Mouse (Mus musculus) cerebellum, adult 2 months (tissue): ENCODE results near the gene Srrt. TPM values are rescaled to one million over a fixed set of nuclear protein-coding genes. Genes with fewer than 3 reads are reported as not detected.

ENCODE experiments used
- DNase-seq, 2 experiments: peaks; one replicate each; pipeline ENCODE4 v3.0.0; 2021
- H3K27ac ChIP-seq: fragments of 200-500 bp; 2 replicates; pipeline ENCODE4 v1.5.1; 2012; ENCODE audit warnings: low read length, control low read depth, inconsistent platforms; ENCODE audit not compliant: insufficient read depth
- H3K27me3 ChIP-seq: fragments of 200-500 bp; 2 replicates; pipeline ENCODE4 v1.6.1; 2012; ENCODE audit warnings: inconsistent platforms, mild to moderate bottlenecking, low read length, moderate library complexity; ENCODE audit not compliant: control insufficient read depth, insufficient read depth
- H3K4me1 ChIP-seq: fragments of 200-500 bp; 2 replicates; pipeline ENCODE4 v1.6.1; 2011; ENCODE audit warnings: low read length; ENCODE audit not compliant: control insufficient read depth, insufficient read depth
- H3K4me3 ChIP-seq: fragments of 200-500 bp; replicated peaks from 2 replicates; pipeline ENCODE3; 2011; ENCODE audit warnings: mild to moderate bottlenecking, low read depth, low read length, control low read depth; ENCODE audit not compliant: insufficient read depth
- CTCF ChIP-seq: fragments of 200-500 bp; IDR thresholded peaks from 2 replicates; pipeline ENCODE4 v1.5.1; 2011; ENCODE audit warnings: low read depth, mild to moderate bottlenecking, control low read depth, low read length, moderate library complexity, borderline replicate concordance; ENCODE audit not compliant: insufficient read depth
- POLR2A ChIP-seq: fragments of 200-500 bp; IDR thresholded peaks from 2 replicates; pipeline ENCODE4 v1.6.1; 2011; ENCODE audit warnings: low read length, control low read depth, borderline replicate concordance; ENCODE audit not compliant: insufficient read depth
- WGBS: fragments of 180-500 bp; shearing (Covaris S2); methylation state at CpG from one replicate; pipeline ENCODE4 v1.1.7; 2018; 5-methylcytosine and 5-hydroxymethylcytosine counted together
- polyA plus RNA-seq: library from polyadenylated mRNA; depleted of rRNA; stranded (reverse); fragments of >200 nt; gene quantifications from 2 replicates; pipeline ENCODE4 v1.2.3, GENCODE M21; 2012

Gene Srrt
- polyA plus RNA-seq, 1 experiment, result 224 TPM

DNA sequence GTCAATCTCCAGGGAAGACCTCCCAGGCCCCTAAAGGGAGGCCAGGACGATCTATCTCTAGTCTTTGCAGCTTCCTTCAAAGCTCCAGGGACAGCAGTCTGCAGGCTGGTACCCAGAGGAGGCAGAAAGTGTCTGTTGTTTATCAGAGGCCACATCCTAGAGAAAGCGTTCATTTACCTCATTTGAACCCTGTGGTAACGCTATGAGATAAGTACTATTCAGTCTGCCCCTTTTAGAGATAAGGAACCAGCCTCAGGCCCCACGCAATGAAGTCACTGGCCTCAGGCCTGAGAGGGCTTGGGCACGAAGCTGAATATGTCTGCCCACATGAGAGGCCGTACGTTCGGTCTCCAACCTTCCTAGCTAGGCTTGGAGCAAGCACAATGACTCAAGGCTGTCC lies 9.9 kb upstream of the Srrt start:
- H3K4me3 ChIP-seq, result no peak overlapping the region
- TF ChIP-seq POLR2A (no peak), CTCF (no peak)
- 90% methylated on average over 8 of the region's 8 CpGs for WGBS
- H3K27me3 ChIP-seq, result no peaks in the 10 kb centered on the region; the same call in 1 of the 2 replicates
- no peaks in the 10 kb centered on the region for H3K4me1 ChIP-seq
- no peak for DNase-seq
- H3K27ac ChIP-seq, result no peak overlapping the region

DNA sequence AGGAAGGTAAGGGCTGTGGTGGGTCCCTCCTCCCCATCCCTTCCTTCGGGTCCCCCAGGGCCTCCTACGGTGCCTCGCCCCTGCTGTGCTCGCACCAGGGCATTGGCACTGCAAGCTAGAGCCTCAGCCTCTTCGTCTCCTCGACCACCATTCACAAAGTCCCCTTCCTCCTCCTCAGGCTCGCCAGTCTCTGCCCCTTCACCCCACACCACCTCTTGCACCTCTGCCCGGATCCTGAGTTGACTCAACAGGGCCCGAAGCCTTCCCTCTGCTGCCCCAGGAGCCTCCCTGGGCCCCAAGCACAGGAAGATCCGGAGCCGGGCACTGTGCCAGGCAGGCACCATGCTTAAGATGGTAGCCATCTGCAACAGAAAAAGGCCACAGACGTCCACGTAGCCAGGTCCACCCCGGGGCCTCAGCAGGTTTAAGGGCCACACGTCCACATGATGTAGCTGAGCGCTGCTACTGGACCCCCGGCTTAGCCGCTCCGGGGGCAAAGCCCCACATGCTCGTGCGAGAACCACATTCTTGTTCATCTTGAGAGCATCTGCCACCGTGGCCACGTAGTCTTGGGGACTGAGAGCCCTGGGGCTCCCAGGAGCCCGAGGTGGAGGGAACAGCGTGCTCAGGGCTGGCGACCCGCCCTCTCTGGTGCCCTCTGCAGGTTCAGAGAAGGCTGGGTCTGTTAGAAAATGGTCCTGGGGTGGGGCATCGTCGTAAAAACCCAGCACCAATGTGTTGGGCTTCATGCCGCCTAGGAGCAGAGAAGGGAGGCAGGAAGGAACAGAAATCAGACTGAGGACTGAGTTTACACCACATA lies 7.8 kb upstream of the Srrt start:
- no peak for DNase-seq
- H3K27ac ChIP-seq, result no peak overlapping the region
- H3K4me3 ChIP-seq, result no peak overlapping the region
- H3K27me3 ChIP-seq, result no peaks in the 10 kb centered on the region
- TF ChIP-seq CTCF (no peak), POLR2A (no peak)
- WGBS, result 39% methylated on average over 30 of the region's 30 CpGs
- H3K4me1 ChIP-seq, result no peaks in the 10 kb centered on the region

DNA sequence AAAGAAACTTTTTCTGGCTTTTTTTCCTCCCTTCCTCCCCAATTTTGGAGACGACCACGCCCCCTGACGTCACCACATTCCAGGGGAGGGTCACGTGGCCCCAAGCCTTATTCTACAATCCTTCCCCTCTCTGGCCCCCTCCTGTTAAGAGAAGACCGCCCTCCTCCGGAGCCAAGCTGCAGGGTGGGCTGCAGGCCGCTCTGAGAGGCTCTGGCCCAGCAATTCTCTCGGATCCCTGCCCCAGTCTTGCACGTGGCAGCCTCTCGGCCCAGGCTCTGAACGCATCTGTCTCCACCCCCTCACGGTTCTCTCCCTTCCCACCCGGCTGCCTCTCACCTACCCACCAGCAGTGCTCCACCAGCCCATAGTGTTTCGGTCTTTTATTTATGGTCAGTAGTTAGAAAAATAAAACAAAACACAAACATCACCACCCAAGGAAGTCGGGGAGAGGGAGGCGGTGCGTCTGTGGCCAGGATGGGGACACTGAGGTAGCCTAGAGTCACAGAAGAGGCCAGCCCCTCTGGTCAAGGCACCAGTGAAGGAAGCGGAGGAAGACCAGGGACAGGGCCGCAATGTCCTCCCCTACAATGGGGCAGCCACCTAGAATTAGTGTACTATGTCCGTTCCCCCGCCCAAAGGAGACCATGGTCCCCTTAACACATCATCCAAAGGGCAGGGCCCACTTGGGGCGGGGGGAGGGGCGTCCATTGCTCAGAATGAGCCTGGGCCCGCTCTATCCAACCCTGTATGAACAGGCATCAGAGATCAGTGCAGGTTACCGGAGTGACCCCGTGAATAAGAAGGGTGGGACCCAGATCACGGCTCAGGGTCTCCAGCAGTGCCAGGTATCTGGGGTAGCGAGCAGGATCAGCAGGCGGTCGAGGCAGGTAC lies 7.0 kb upstream of the Srrt start, which contains the start of gene Trip6:
Trip6 (minus strand) TSS at position 212 of the 891 bp plus-strand sequence.
- no peak for DNase-seq
- H3K27ac ChIP-seq, result no peak within 1 kb of the TSS

DNA sequence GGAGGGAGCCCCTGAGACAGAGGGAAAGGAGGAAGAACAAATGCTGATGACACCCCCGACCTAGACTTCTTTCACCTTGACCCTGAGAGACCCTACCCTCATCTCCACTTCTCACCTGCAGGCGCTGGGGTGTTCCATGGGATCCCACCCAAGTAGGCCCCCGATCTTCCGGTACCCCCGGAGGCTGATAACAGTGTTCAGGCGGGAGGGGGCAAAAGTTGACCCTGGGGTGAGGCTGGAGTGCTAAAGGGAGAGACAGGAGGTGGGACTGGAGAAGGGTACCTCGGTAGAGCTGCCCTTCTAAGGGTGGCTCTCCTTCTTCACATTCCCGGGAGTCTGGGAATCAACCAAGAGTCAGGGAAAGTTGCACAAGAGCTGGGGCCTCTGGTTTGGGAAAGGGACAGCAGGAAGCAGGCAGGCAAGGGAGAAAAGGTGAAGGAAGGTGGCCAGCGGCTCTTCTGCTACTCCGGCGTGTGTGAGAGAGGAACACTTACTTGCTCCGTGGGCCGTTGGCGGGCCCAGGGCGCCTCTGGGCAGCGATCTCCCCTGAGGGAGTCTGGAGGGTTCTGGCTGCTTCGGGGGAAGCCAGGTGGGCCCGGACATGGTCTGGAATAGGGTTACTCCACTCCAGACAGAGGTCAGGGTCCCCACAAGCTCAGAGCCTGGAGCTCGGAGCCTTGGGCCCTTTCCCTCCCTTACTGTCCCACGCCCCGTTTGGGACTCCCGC lies 6.2 kb upstream of the Srrt start:
- WGBS, result 12% methylated on average over 22 of the region's 22 CpGs

More for the DNA sequence above, 7.0 kb upstream of the Srrt start, which contains the start of gene Trip6:
- no peaks in the 10 kb centered on the region for H3K4me1 ChIP-seq
- H3K4me3 ChIP-seq, result peak within 1 kb of the TSS; percentile 31
- WGBS, result 36% methylated on average over 30 of the region's 30 CpGs
- no peaks in the 10 kb centered on the region for H3K27me3 ChIP-seq
- TF ChIP-seq CTCF, result no peak
- no peak for TF ChIP-seq POLR2A

DNA sequence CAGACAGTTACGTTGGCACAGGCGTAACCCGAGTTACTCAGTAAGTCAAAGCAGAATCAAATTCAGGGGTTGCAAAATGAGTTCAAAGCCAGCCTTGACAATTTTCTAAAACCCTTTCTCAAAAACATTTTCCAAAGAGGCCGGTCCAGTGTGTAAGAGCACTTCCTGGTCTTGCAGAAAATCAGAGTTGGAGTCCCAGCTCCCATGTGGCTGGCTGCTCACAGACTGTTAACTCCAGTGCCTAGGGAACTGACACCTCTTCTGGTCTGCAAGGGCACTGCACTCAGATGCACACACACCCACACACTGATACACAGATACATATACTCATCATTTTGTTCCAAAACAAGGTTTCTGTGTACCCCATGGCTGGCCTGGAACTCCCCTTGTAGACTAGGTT lies 882 bp upstream of the Srrt start:
- H3K27me3 ChIP-seq, result no peaks in the 10 kb centered on the region
- H3K4me1 ChIP-seq, result peaks cover 3% of the 10 kb centered on the region; the same call in 1 of the 2 replicates
- WGBS, result 97% methylated on average over 4 of the region's 4 CpGs
- no peak for TF ChIP-seq CTCF
- TF ChIP-seq POLR2A, result no peak
- no peak overlapping the region; the same call in 1 of the 2 replicates for H3K27ac ChIP-seq
- H3K4me3 ChIP-seq, result no peak overlapping the region
- no peak for DNase-seq

More for the DNA sequence above, 6.2 kb upstream of the Srrt start:
- Histone ChIP-seq H3K27me3 (no peaks in the 10 kb centered on the region), H3K4me1 (no peaks in the 10 kb centered on the region), H3K27ac (no peak overlapping the region), H3K4me3 (peak overlapping the region; percentile 31)
- DNase-seq, result no peak
- no peak for TF ChIP-seq POLR2A
- no peak for TF ChIP-seq CTCF

DNA sequence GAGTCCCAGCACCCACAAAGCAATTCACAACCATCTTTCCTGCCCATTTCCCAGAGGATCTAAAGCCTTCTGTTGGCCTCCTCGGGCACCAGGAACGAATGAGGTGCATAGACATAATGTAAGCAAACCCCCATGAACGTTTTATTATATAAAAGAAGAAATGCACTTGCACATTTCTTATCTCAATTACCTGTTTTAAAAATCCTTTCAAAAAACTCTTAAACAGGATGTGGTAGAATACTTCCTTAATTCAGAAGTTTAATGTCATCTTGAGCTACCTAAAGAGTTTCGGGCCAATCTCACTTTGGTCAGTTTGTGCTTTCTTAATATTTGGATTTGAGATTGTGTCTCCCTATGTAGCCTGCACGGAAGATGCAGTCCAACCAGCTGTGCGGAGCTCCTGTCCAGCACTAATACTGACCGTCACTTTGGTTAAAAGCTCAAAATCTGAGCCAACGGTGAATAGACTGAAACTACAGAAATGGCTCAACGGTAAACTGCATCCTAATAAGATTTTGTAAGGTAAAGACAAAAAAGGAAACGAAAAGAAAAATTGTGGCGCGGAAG lies 952 bp downstream of the Srrt start:
- no peak for DNase-seq
- Histone ChIP-seq H3K4me3 (peak overlapping the region; percentile 95), H3K27me3 (no peaks in the 10 kb centered on the region), H3K27ac (peak overlapping the region; percentile 74; the same call in 1 of the 2 replicates), H3K4me1 (peaks cover 3% of the 10 kb centered on the region; the same call in 1 of the 2 replicates)
- 7% methylated on average over 12 of the region's 12 CpGs for WGBS
- TF ChIP-seq CTCF (no peak), POLR2A (no peak)

DNA sequence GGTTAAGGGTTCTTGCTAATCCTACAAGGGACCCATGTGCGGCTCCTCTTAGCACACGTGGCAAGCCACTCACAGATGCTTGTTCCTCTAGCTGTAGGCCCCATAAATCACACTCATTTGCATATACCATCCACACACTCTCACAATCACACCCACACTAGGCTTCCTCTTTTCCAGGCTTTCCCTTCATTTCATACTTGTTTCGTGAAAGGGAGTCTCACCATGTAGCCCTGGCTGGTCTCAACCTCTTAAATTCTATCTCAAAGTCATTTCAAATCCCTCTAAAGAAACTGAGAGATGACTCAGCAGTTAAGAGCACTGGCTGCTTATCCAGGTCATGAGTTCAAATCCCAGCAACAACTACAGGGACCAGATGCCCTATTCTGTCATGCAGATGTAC lies 1.7 kb downstream of the Srrt start:
- no peaks in the 10 kb centered on the region for H3K27me3 ChIP-seq
- DNase-seq, result no peak
- no peak overlapping the region for H3K27ac ChIP-seq
- H3K4me1 ChIP-seq, result peaks cover 3% of the 10 kb centered on the region; the same call in 1 of the 2 replicates
- no peak overlapping the region for H3K4me3 ChIP-seq
- no peak for TF ChIP-seq CTCF
- no peak for TF ChIP-seq POLR2A
- WGBS, result 43% methylated on average over 3 of the region's 3 CpGs

DNA sequence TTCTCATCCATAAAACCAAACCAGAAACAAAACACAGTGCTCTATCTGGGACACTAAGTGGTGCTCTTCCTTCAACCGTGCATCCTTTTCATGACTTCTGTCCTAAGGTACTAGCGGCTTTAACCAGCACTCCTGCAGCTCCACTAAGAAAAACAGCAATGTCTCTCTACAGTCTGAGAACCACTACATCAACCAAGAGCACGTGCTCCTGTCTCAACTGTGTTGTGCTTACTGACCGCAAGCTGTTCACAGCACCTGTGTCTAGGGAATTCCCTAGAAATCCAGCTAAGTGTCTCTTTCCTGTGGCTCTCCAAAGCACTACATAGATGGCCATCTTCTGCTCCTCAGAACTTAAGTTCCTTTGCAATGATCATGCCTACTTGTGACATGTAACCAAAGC lies 2.7 kb downstream of the Srrt start:
- TF ChIP-seq POLR2A (no peak), CTCF (no peak)
- DNase-seq, result no peak
- Histone ChIP-seq H3K27ac (no peak overlapping the region), H3K27me3 (no peaks in the 10 kb centered on the region), H3K4me1 (peaks cover 3% of the 10 kb centered on the region; the same call in 1 of the 2 replicates), H3K4me3 (no peak overlapping the region)
- WGBS, result 25% methylated on average over 4 of the region's 4 CpGs
